In the genomic region with DNA sequence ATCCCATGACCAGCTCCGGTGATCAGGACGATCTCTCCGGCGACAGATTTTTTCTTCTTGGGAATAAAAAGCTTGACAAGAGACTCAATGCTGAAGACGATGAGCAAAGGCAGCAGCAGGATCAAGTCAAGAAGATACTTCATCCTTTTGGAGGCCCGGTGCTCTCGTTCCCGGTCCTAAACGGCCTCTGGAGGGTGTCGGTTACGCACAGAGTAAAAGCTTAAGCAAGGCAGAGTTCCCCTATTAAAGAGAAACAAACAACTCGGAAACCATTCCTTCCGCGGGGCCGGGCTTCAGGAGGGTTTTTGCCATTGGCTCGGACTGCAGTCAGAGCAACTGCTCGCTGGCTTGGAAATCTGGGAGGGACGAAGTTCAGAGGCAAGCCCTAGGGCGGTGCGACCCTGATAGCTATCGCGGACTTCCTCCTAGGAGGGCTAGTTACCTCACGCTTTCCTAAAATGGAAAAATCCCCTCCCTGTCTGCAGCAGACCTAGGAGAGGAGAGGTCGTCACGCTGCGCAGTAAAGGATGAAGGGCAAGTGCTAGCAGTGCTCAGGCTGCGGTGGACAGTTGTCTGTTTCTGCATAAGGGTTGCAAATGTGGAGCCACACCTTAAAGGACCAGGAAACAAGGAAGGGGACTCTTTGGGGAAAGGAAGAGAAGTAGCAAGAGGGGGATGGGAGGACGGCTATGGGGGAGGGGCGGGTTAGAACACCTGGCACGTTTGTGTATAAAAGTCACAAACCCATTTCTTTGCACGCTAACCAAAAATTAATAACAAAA, we compare ENCODE assay signal across 8 mouse cellular contexts. TPM values are rescaled to one million over a fixed set of nuclear protein-coding genes. Genes with fewer than 3 reads are reported as not detected.
DNase-seq lines count a peak whose midpoint lies in the region; ATAC-seq and TF ChIP-seq lines count a peak whose summit lies in the region.

A gene (minus strand): TSS at position 323 of the 782 bp plus-strand sequence.

- H3K4me2 ChIP-seq in heart, embryonic 12.5 days = peak within 1 kb of the TSS; percentile 66
- H3K4me2 ChIP-seq in kidney, postnatal 0 days (ENCODE audit: low read length) = peak within 1 kb of the TSS; percentile 75

- peak within 1 kb of the TSS; percentile 65 for H3K4me3 ChIP-seq in heart, embryonic 12.5 days
- H3K4me3 ChIP-seq in kidney, postnatal 0 days (replicated peaks; ENCODE audit: low read depth, low read length) = peak within 1 kb of the TSS; percentile 65
- peak within 1 kb of the TSS; percentile 35 for H3K4me3 ChIP-seq in liver, adult 2 months (ENCODE audit: insufficient read depth, low read depth, low read length)

- peaks cover 27% of the 10 kb centered on the region for H3K79me2 ChIP-seq in liver, adult 2 months (ENCODE audit: control insufficient read depth, insufficient read depth, low read length)

- no peaks in the 10 kb centered on the region for H3K9me3 ChIP-seq in heart, embryonic 12.5 days (replicated peaks)
- no peaks in the 10 kb centered on the region for H3K9me3 ChIP-seq in kidney, postnatal 0 days (replicated peaks; ENCODE audit: low read length)

- no peak for TF ChIP-seq CTCF in brain, embryonic 14.5 days (IDR thresholded peaks at IDR 0.05; ENCODE audit: borderline replicate concordance, extremely low read depth, insufficient read depth, insufficient read length)
- TF ChIP-seq CTCF in kidney, postnatal 0 days (IDR thresholded peaks at IDR 0.05; ENCODE audit: low read depth) = peak; percentile 1; the same call in 1 of the 2 replicates
- 0 out of 2 replicates have a peak, but pooled peaks have one; percentile 1 for TF ChIP-seq CTCF in liver, adult 2 months (IDR thresholded peaks at IDR 0.05; ENCODE audit: low read depth, low read length)

- peak; percentile 61; the same call in 1 of the 2 replicates for ATAC-seq in erythroid progenitor cell, adult 5-6 weeks (replicated peaks; ENCODE audit: low FRiP score, poor library complexity, severe bottlenecking)
- peak; percentile 87 for ATAC-seq in heart, embryonic 12.5 days (ENCODE audit: insufficient number of reproducible peaks, low FRiP score)
- ATAC-seq in kidney, postnatal 0 days (replicated peaks; ENCODE audit: low FRiP score, low read depth) = peak; percentile 95
- ATAC-seq in monocyte, adult 5-6 weeks (replicated peaks; ENCODE audit: insufficient number of reproducible peaks, low FRiP score, low TSS enrichment, poor library complexity, severe bottlenecking) = peak; percentile 77

- TF ChIP-seq POLR2A in brain, embryonic 14.5 days (IDR thresholded peaks at IDR 0.05; ENCODE audit: borderline replicate concordance, extremely low read depth, insufficient read depth, insufficient read length, poor library complexity, severe bottlenecking) = no peak
- TF ChIP-seq POLR2A in liver, adult 2 months (IDR thresholded peaks at IDR 0.05; ENCODE audit: extremely low read depth, insufficient read depth, low read length) = peak; percentile 56

- H3K9ac ChIP-seq in heart, embryonic 12.5 days = peak within 1 kb of the TSS; percentile 80
- H3K9ac ChIP-seq in kidney, postnatal 0 days (ENCODE audit: low read depth, low read length) = peak within 1 kb of the TSS; percentile 72
- peak within 1 kb of the TSS; percentile 73 for H3K9ac ChIP-seq in liver, adult 2 months (ENCODE audit: low read depth, low read length)

- no peaks in the 10 kb centered on the region for H3K27me3 ChIP-seq in heart, embryonic 12.5 days (replicated peaks)
- no peaks in the 10 kb centered on the region for H3K27me3 ChIP-seq in kidney, postnatal 0 days (ENCODE audit: insufficient read depth, low read length)
- H3K27me3 ChIP-seq in liver, adult 2 months (ENCODE audit: control insufficient read depth, insufficient read depth, low read length) = no peaks in the 10 kb centered on the region
- H3K27me3 ChIP-seq in splenic B cell, adult 2 months (ENCODE audit: control insufficient read depth, insufficient read depth, low read length, poor library complexity, severe bottlenecking) = no peaks in the 10 kb centered on the region

- peaks cover 15% of the 10 kb centered on the region for H3K36me3 ChIP-seq in heart, embryonic 12.5 days
- H3K36me3 ChIP-seq in kidney, postnatal 0 days (ENCODE audit: insufficient read depth, low read length) = peaks cover 13% of the 10 kb centered on the region
- peaks cover 12% of the 10 kb centered on the region; the same call in 1 of the 2 replicates for H3K36me3 ChIP-seq in liver, adult 2 months (ENCODE audit: control insufficient read depth, insufficient read depth, low read length)
- no peaks in the 10 kb centered on the region for H3K36me3 ChIP-seq in splenic B cell, adult 2 months (ENCODE audit: control insufficient read depth, insufficient read depth, low read length, poor library complexity, severe bottlenecking)

- H3K4me1 ChIP-seq in heart, embryonic 12.5 days (replicated peaks) = peaks cover 38% of the 10 kb centered on the region
- H3K4me1 ChIP-seq in kidney, postnatal 0 days (replicated peaks; ENCODE audit: insufficient read depth, low read length) = peaks cover 6% of the 10 kb centered on the region; the same call in 1 of the 2 replicates
- peaks cover 19% of the 10 kb centered on the region for H3K4me1 ChIP-seq in liver, adult 2 months (ENCODE audit: control insufficient read depth, insufficient read depth, low read length)

- peak within 1 kb of the TSS; percentile 81 for H3K27ac ChIP-seq in heart, embryonic 12.5 days (ENCODE audit: poor library complexity, severe bottlenecking)
- peak within 1 kb of the TSS; percentile 95 for H3K27ac ChIP-seq in kidney, postnatal 0 days
- H3K27ac ChIP-seq in liver, adult 2 months (replicated peaks; ENCODE audit: insufficient read depth, low read depth, low read length) = peak within 1 kb of the TSS; percentile 81

- peak; percentile 58 for DNase-seq in CD4-positive helper T cell, adult 2 months (ENCODE audit: low read depth, low spot score)
- DNase-seq in brain, embryonic 14.5 days (ENCODE audit: low read depth) = peak; percentile 82
- DNase-seq in kidney, postnatal 0 days (ENCODE audit: low spot score) = peak; percentile 97
- DNase-seq in liver, adult 2 months (ENCODE audit: extremely low read depth, low read depth, low spot score) = peak; percentile 90
- peak; percentile 69 for DNase-seq in splenic B cell, adult 2 months (ENCODE audit: low read depth, low spot score)

- 2% methylated on average over 31 of the region's 31 CpGs for WGBS in heart, embryonic 12.5 days
- WGBS in kidney, postnatal 0 days = 0% methylated on average over 31 of the region's 31 CpGs
- under 1% methylated on average over 31 of the region's 31 CpGs for WGBS in liver, adult 2 months

RNA-seq across cellular contexts. Expression of the gene that starts here (rescaled TPM):
- polyA plus RNA-seq in brain, embryonic 14.5 days (2012; rRNA removed) = 7.2 and 11.3 TPM in 2 replicates
- total RNA-seq in erythroid progenitor cell, adult 5-6 weeks (2015; ENCODE audit: low replicate concordance) = 10.8 and 18.0 TPM in 2 replicates
- total RNA-seq in erythroid progenitor cell, adult 5-6 weeks (2017; ENCODE audit: low replicate concordance) = 4.7 and 9.0 TPM in 2 replicates
- polyA plus RNA-seq in heart, embryonic 12.5 days (2016; fragmentation: Nextera tagmentation; extraction: Ambion mirVana) = 3.9 and 4.3 TPM in 2 replicates
- polyA plus RNA-seq in kidney, postnatal 0 days (2015; fragmentation: Nextera tagmentation; extraction: Ambion mirVana) = 12.3 and 12.4 TPM in 2 replicates
- 119 and 154 TPM in 2 replicates for total RNA-seq in liver, adult 2 months (2014; rRNA removed)
- polyA plus RNA-seq in liver, adult 2 months (2012; rRNA removed) = 72.7 and 78.8 TPM in 2 replicates
- 90.1 to 135 TPM (median 123 TPM) in 3 replicates for total RNA-seq in monocyte, adult 5-6 weeks (2017)

Comparison
In these comparisons a context has a peak if more than half of its experiments do, and no peak if none do; other contexts are left out.
1. Peak in every context shown above with its lines: DNase-seq, ATAC-seq, H3K4me3 ChIP-seq and H3K27ac ChIP-seq.